Mouse (Mus musculus) heart, adult 2 months (tissue): ENCODE results near the gene Itgb3.

Source experiments
- CTCF ChIP-seq: fragments of 200-600 bp; IDR thresholded peaks from 2 replicates; pipeline ENCODE4 v1.8.1; 2022; ENCODE audit warnings: antibody characterized with exemption, mild to moderate bottlenecking, moderate library complexity
- POLR2A ChIP-seq: fragments of 200-500 bp; IDR thresholded peaks from 2 replicates; pipeline ENCODE4 v1.6.1; 2011; ENCODE audit warnings: mild to moderate bottlenecking, low read depth, low read length, control low read depth; ENCODE audit not compliant: insufficient read depth

GRCm38 (mm10) chr11:104693235-104693634 is 85.4 kb downstream of the Itgb3 start:
- TF ChIP-seq CTCF: no peak
- TF ChIP-seq POLR2A: no peak
